Mouse (Mus musculus): ENCODE measurements around the gene Slain1.

- TF ChIP-seq CTCF (IDR thresholded peaks at IDR 0.05; ENCODE audit: insufficient read depth, low read length), result no peak
- TF ChIP-seq POLR2A (IDR thresholded peaks at IDR 0.05; ENCODE audit: borderline replicate concordance, extremely low read depth, low read depth, low read length), result no peak
Observed at GRCm38 (mm10) chr14:103708601-103709000, 58.6 kb downstream of the Slain1 start.

All from lung, adult 2 months (tissue).